Mouse (Mus musculus) skeletal muscle tissue, adult 2 months (tissue): ENCODE results near the gene Foxo1.

Experiments
- DNase-seq: peaks from one replicate; pipeline ENCODE4 v3.0.0-alpha.2; 2012; ENCODE audit warnings: low read depth, low spot score

Foxo1 gene

DNA sequence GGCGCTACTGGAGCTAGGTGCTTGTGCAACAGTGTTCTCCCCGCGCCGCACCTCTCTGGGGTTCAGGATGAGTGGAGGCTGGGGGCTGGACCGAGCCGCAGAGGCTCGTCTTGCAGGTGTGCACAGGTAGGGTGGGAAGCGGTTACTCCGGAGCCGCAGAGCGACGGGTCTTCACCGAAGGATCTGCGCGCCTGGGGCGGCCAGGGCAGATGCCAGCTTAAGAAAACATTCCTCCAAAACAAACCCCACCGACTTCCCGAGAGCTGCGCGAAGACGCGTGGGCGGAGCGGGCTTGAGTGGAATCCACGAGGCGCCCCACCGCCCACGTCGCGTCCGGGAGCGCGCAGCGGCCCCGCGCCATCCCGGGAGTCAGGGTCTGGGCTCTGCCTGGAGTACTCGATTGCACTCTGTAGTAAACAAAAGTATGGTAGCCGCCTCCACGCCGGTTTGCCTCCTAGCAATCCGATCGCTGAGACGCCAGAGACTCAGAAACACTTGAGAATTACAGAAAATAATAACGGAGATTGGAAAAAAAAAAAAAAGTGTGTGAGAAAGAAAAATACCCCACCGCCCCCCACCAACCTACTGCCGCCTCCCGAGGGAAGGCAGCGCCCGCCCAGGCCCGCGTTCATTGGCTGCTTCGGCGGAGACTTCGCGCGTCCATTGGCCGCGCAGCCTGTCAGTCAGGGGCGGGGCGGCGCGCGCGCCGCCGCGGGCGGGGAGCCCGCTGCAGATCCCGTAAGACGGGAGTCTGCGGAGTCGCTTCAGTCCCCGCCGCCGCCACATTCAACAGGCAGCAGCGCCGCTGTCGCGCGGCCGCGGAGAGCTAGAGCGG is at the start of gene Foxo1:
Foxo1 (plus strand) TSS at position 685 of the 835 bp plus-strand sequence.
- peak; percentile 93 for DNase-seq

DNA sequence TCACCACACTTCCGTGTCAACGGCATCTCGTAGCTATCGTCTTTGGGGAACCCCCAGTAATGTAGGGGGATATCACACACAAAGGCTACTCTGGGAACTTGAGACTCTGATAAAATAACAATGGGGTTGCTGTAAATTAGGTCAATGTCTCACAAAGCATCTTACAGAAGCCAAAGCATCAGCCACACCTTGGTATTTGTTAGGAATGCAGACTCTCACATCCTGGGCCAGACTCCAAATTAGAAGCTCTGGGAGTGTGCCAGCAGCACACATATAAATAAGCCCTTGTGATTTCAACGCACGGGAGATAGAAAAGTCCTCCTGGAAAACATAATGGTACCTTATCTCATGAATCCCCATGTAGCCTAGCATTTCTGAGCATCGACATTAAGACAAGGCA is 49.3 kb upstream of the Foxo1 start:
- no peak for DNase-seq

- no peak for DNase-seq
Measured at GRCm38 (mm10) chr3:52221082-52221481, 47.1 kb upstream of the Foxo1 start.

DNA sequence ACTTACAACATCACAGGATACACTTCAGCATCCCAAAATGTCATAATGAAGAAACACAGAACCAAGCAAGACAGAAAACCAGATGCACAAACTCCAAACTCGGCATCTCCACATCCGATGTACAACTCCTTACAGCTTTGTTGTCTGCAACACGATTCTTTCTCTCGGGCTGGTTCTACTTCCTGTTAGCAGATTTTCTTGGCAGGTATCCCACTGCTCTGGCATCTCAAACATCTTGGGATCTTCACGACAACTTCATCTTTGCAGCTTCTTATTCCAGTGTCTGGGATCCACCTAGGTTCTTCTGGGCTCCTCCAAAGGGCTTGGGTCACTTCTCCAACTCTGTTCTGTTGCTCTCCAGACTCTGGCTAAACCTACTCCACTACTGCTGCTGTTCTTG is 46.2 kb upstream of the Foxo1 start:
- DNase-seq: no peak

- DNase-seq: no peak
Measured at GRCm38 (mm10) chr3:52236488-52236887, 31.6 kb upstream of the Foxo1 start.

DNA sequence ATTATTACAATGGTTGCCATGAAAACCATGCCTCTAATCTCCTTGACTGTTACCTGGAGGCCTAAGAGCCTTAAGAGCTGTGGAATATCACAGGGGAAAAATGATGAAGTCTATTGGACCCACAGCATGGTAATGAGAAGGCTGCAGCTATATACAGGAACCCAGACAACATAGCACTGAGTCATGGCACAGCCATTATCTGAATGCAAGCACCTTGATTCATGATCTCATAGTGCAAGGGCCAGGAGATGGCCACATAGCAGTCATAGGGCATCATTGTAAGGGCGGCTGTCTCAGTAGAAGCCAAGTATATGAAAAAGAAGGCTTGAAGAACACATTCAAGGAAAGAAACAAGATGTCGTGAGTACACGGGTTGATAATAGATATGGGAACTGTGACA is 31.0 kb upstream of the Foxo1 start:
- DNase-seq: no peak

GRCm38 (mm10) chr3:52241062-52241461 is 27.1 kb upstream of the Foxo1 start:
- DNase-seq: no peak

DNA sequence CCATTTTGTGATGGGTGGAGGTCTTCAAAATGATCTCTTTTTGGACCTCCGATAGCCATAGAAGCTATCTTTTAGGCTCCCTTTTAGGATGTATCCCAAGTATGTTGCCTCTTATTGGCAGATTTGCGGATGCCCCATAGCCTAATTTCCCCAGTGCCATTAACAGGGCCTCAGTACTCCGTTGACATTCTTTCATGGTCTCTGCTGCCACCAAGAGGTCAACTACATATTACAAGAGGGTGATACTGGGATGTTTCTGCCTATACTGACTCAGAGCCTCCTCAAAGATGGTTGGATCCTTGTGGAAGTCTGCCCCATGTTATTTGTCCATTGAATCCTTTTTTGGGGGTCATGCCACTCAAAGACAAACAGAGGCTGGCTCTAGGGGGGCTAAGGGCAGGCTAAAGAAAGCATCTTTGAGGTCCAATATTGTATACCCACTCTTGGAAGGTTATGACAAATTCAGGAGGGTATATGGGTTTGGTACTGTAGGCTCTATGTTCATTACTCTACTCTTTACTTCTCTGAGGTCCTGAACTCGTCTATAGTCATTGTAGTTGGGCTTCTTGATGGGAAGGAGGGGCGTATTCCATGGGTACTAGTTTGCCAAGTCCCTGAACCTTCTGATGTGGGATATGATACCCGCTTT is 25.6 kb upstream of the Foxo1 start:
- no peak for DNase-seq

DNA sequence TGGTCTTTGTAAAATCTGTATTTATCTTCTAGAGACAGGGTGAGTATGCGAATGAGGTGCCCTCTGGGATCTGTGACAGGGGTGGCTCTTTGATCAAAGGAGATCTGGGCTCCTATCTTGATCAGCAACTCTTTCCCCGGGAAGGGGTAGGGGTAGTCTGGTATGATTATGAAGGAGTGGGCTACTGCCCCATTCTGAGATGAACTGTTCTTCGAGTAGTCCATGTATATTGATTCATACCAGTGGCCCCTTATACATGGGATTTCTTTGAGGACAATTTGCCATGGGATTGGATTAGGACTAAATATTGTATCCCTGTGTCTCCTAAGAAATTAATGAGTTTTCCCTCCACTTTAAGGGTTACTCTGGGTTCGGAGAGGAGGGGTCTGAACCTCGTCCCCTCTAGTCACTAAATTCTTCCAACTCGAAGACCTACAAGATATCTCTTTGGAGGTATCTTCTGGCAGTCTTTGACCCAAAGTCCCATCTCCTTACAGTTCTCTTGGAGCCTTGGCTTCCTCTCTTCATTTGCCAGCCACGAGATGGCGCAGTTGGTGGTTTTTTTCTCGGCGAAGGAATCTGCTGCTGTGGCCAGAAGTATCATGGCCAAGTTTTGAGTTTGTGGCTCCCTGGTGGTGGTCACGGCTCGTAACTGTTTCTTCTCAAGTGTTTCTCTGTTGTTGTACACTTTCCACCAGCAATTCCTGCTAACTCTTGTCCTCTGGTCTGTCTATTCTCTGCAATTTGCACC is 24.7 kb upstream of the Foxo1 start:
- no peak for DNase-seq

- DNase-seq: no peak
Measured at GRCm38 (mm10) chr3:52245996-52246830, 21.9 kb upstream of the Foxo1 start.

GRCm38 (mm10) chr3:52251184-52251583 is 17.0 kb upstream of the Foxo1 start:
- DNase-seq: no peak

DNA sequence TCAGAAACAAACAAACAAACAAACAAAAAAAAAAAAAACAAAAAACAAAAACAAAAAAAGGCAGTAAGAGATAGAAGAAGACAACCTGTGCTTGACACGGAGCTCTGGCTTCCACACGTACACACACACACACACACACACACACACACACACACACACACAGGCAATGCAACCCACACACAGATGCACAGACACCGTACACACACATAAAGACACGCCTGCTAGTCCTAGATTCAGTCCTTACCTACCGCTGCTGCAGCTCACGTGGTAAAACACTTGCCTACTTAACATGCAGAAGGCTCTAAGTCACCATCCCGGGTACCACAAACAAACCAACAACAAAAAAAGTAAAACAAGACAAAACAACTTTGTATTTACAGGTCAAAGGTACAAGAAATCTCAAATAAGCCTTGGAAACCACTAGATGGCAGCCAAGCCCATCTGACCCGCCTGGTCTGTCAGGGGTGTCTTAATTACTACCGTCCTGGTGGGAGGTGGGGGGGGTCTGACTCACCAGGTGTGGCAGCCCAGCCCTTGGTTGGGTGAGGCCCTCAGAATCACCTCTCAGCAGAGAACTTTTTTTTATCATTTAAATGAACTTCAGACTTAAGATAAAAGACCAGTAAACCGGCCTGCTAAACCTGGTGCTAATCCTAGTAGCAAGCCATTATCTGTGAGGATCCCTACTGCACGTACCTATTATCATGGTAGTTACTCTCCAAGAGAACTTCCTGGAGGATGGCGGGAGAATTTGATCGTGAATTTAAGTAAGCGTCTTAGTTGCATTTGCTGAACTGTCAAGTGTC is 14.3 kb upstream of the Foxo1 start:
- no peak for DNase-seq

DNA sequence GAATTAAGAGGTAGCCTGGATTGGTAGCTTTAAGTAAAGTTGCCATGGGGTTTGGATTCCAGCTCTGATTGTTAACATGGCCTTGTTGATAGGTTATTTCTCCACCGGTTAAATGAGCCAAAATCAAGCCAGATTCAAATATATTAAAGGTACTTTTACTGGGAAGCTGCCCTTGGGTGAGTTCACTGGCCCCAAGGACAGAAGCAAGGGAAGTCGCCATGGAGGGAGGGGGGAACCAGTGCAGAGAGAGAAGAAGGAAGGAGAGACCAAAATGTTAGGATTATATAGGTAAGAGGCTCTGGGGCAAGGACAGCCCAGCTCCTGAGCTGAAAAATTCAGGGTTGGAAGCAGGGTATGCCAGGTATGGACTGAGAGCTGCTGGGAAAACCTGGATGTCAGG is 13.6 kb upstream of the Foxo1 start:
- no peak for DNase-seq

GRCm38 (mm10) chr3:52257782-52258441 is 10.2 kb upstream of the Foxo1 start:
- DNase-seq: peak; percentile 57

GRCm38 (mm10) chr3:52258532-52258931 is 9.6 kb upstream of the Foxo1 start:
- peak; percentile 64 for DNase-seq

DNA sequence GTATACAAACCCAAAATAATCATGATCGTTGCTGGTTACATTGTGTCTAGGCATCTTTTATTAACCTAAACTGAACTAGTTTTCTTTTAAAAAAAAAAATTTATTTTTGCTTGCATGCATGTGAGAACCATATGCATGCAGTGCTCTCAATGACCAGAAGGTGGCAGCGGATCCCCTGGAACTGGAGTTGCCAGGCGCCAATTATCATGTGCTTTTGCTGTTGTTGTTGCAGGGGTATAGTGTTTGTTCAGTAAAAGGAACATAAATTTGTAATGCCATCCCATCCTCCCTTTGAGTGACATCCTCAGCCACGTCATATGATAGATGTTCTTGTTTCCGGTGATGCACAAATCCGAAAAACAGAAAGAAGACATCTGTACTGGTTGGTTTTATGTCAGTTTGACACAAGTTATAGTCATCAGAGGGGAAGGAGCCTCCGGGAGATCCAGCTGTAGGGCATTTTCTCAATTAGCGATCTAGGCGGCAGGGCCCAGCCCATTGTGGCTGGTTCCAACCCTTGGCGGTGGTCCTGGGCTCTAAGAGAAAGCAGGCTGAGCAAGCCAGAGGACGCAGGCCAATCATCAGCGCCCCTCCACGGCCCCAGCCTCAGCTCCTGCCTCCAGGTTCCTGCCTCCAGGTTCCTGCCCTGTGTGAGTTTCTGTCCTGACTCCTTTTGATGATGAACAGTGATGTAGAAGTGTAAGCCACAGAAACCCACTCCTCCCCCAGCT is 5.5 kb upstream of the Foxo1 start:
- DNase-seq: peak; percentile 62

- DNase-seq: no peak
Measured at GRCm38 (mm10) chr3:52264354-52264753, 3.8 kb upstream of the Foxo1 start.

DNA sequence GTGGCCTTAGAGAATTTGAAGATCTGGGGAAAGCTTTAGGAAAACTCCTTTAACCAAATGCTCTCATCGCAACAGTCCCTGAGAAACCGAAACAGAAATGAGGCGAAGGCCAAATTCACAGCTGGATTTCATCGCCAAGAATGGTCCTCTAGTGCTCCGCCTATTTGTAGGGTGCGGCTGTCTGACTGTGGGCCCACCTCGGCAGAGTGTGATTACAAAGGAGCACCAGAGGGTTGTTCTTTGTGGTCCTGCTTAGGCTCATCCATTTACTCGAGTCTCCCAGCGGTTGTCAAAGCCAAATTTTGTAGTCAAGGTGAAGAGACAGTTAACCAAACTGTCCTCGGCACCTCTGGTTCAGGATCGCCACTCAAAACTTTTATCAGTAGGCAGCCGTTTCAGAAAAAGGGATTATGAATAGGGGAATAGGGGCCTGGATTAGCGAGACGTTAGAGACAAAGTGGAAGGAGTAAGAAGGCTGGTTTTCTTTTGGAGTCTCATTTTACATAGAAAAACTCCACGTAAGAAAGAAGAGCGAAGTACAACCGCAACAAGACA is 1.5 kb upstream of the Foxo1 start:
- peak; percentile 44 for DNase-seq

DNA sequence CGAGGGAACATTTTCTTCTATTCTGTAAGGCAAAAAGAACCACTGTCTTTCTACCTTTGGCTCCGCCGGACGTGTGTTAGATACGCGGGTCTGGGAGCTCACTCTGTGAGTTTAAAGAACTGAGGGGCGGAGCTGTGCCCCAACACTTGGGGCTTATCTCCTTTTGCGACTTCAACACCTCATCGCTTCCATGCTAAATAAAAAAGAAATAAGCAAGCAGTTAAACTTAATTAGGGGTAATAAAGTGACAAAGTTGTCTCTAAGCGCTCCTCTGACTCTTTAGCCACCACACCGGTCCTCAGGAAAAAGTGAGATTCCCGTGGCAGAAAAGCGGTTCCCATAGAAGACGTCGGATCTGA is 864 bp upstream of the Foxo1 start:
- no peak for DNase-seq

GRCm38 (mm10) chr3:52268487-52268736 is 276 bp downstream of the Foxo1 start:
- no peak for DNase-seq
